In the genomic region with DNA sequence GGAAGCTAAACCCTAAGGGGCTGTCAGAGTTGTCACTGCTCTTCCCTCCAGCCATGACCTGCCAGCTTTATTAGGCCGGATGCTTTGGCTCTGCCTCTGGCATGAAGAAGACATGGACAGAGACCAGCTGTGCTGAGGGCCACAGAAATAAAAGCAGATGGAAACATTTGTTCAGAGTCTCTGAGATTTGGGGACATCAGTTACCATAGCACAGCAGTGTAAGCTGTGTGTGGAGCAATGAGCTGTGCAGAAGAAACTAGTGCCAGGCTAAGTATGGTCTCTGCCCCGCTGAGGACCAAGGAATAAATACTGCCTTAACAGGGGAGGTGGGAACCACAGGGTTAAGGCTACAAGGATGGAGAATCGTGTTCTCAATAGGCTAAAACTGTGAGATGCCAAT, we compare ENCODE assay signal across 28 mouse cellular contexts. TPM values are rescaled to one million over a fixed set of nuclear protein-coding genes. Genes with fewer than 3 reads are reported as not detected.
DNase-seq lines count a peak whose midpoint lies in the region; ATAC-seq and TF ChIP-seq lines count a peak whose summit lies in the region.
"Had no signal": no experiment of that assay in that cellular context is flagged by ENCODE, and none has a peak within 500 bp of the region (broad histone marks: within the 10 kb centered on the region; RNA-seq: fewer than 3 reads in every experiment).

No protein-coding gene starts in this region.

- H3K4me2 ChIP-seq in kidney, embryonic 16.5 days (replicated peaks; ENCODE audit: low read depth, low read length) = no peak overlapping the region
- H3K4me2 ChIP-seq in kidney, embryonic 15.5 days = no peak overlapping the region
- no peak overlapping the region for H3K4me2 ChIP-seq in lung, embryonic 14.5 days
- no peak overlapping the region for H3K4me2 ChIP-seq in lung, embryonic 16.5 days (ENCODE audit: low read depth, low read length)
- H3K4me2 ChIP-seq: embryonic facial prominence, embryonic 13.5 days; embryonic facial prominence, embryonic 15.5 days; forebrain, embryonic 12.5 days had no signal

- no peaks in the 10 kb centered on the region for H3K36me3 ChIP-seq in kidney, embryonic 16.5 days (ENCODE audit: insufficient read depth, low read length)
- H3K36me3 ChIP-seq in kidney, embryonic 15.5 days = no peaks in the 10 kb centered on the region
- no peaks in the 10 kb centered on the region for H3K36me3 ChIP-seq in lung, embryonic 14.5 days (ENCODE audit: insufficient read depth)
- no peaks in the 10 kb centered on the region for H3K36me3 ChIP-seq in lung, embryonic 16.5 days (ENCODE audit: control insufficient read depth, insufficient read depth, low read length)
- H3K36me3 ChIP-seq: embryonic facial prominence, embryonic 13.5 days; embryonic facial prominence, embryonic 15.5 days; forebrain, embryonic 10.5 days; forebrain, embryonic 12.5 days; G1E had no signal

- peak; percentile 27 for DNase-seq in lung, embryonic 14.5 days
- DNase-seq in lung, postnatal 10 days = no peak
- DNase-seq in lung, postnatal 25 days (ENCODE audit: low spot score) = no peak
- peak; percentile 39 for DNase-seq in adipocyte (ENCODE audit: low spot score)
- DNase-seq: adrenal gland, adult 2 months; adrenal gland, postnatal 10 days; adrenal gland, postnatal 25 days; B cell, adult 2 months; cerebellum, adult 11 months; cerebellum, adult 18-20 months; cerebellum, adult 8-10 months; cerebellum, adult 9-11 months; cerebellum, postnatal 14 days; cerebellum, postnatal 36 days; embryo, embryonic 11 days had no signal

- no peaks in the 10 kb centered on the region for H3K9me3 ChIP-seq in kidney, embryonic 16.5 days (ENCODE audit: low read length)
- no peaks in the 10 kb centered on the region for H3K9me3 ChIP-seq in kidney, embryonic 15.5 days (replicated peaks)
- H3K9me3 ChIP-seq in lung, embryonic 14.5 days (ENCODE audit: low read depth, low read length) = no peaks in the 10 kb centered on the region
- H3K9me3 ChIP-seq in lung, embryonic 16.5 days (ENCODE audit: control insufficient read depth, low read length) = no peaks in the 10 kb centered on the region
- H3K9me3 ChIP-seq: embryonic facial prominence, embryonic 13.5 days; embryonic facial prominence, embryonic 15.5 days; forebrain, embryonic 10.5 days; forebrain, embryonic 12.5 days; G1E had no signal

- no peaks in the 10 kb centered on the region for H3K27me3 ChIP-seq in kidney, embryonic 16.5 days (ENCODE audit: insufficient read depth, low read length)
- no peaks in the 10 kb centered on the region; the same call in 1 of the 2 replicates for H3K27me3 ChIP-seq in kidney, embryonic 15.5 days
- no peaks in the 10 kb centered on the region for H3K27me3 ChIP-seq in lung, embryonic 14.5 days (ENCODE audit: insufficient read depth, low read length)
- H3K27me3 ChIP-seq in lung, embryonic 16.5 days (ENCODE audit: control insufficient read depth, insufficient read depth, low read depth, low read length) = no peaks in the 10 kb centered on the region
- H3K27me3 ChIP-seq: embryonic facial prominence, embryonic 13.5 days; embryonic facial prominence, embryonic 15.5 days; Patski had no signal

- H3K9ac ChIP-seq in kidney, embryonic 16.5 days (replicated peaks; ENCODE audit: low read length) = no peak overlapping the region
- no peak overlapping the region for H3K9ac ChIP-seq in kidney, embryonic 15.5 days
- H3K9ac ChIP-seq in lung, embryonic 14.5 days = no peak overlapping the region
- H3K9ac ChIP-seq in lung, embryonic 16.5 days (ENCODE audit: low read length) = no peak overlapping the region
- H3K9ac ChIP-seq: embryonic facial prominence, embryonic 13.5 days; embryonic facial prominence, embryonic 15.5 days; forebrain, embryonic 12.5 days had no signal

- no peak overlapping the region for H3K27ac ChIP-seq in kidney, embryonic 16.5 days (ENCODE audit: low read length)
- no peak overlapping the region for H3K27ac ChIP-seq in kidney, embryonic 15.5 days
- no peak overlapping the region for H3K27ac ChIP-seq in lung, embryonic 14.5 days (ENCODE audit: low read depth)
- no peak overlapping the region for H3K27ac ChIP-seq in lung, embryonic 16.5 days (ENCODE audit: low read length)
- H3K27ac ChIP-seq: embryonic facial prominence, embryonic 13.5 days; embryonic facial prominence, embryonic 15.5 days; forebrain, embryonic 10.5 days; forebrain, embryonic 12.5 days had no signal

- no peaks in the 10 kb centered on the region for H3K4me1 ChIP-seq in kidney, embryonic 16.5 days (ENCODE audit: insufficient read depth, low read length)
- no peaks in the 10 kb centered on the region for H3K4me1 ChIP-seq in kidney, embryonic 15.5 days
- no peaks in the 10 kb centered on the region for H3K4me1 ChIP-seq in lung, embryonic 14.5 days (ENCODE audit: insufficient read depth)
- H3K4me1 ChIP-seq in lung, embryonic 16.5 days (replicated peaks; ENCODE audit: control insufficient read depth, insufficient read depth, low read length) = no peaks in the 10 kb centered on the region
- H3K4me1 ChIP-seq: embryonic facial prominence, embryonic 13.5 days; embryonic facial prominence, embryonic 15.5 days had no signal

- peak; percentile 18; the same call in 1 of the 2 replicates for ATAC-seq in kidney, embryonic 16.5 days (ENCODE audit: low FRiP score, low TSS enrichment)
- ATAC-seq in kidney, embryonic 15.5 days (replicated peaks; ENCODE audit: low FRiP score) = no peak
- ATAC-seq in lung, embryonic 14.5 days (ENCODE audit: insufficient read depth) = peak; percentile 50; the same call in 1 of the 2 replicates
- ATAC-seq in lung, embryonic 16.5 days (ENCODE audit: low read depth) = peak; percentile 59; the same call in 1 of the 2 replicates
- ATAC-seq: activated CD4-positive, CD25-positive, alpha-beta regulatory T cell, adult 4 months; CD4-positive, CD25-positive, alpha-beta regulatory T cell, adult 4 months; forebrain, embryonic 14.5 days; Patski had no signal

- no peak overlapping the region for H3K4me3 ChIP-seq in kidney, embryonic 16.5 days (ENCODE audit: low read length)
- H3K4me3 ChIP-seq in kidney, embryonic 15.5 days (replicated peaks) = no peak overlapping the region
- H3K4me3 ChIP-seq in lung, embryonic 14.5 days (ENCODE audit: low read depth, low read length) = no peak overlapping the region
- H3K4me3 ChIP-seq in lung, embryonic 16.5 days (ENCODE audit: low read length) = no peak overlapping the region
- H3K4me3 ChIP-seq: embryonic facial prominence, embryonic 13.5 days; embryonic facial prominence, embryonic 15.5 days; erythroblast, embryonic 14.5 days; forebrain, embryonic 10.5 days; forebrain, embryonic 12.5 days had no signal

- WGBS in kidney, embryonic 16.5 days = 62% methylated on average over 3 of the region's 3 CpGs
- 69% methylated on average over 3 of the region's 3 CpGs for WGBS in kidney, embryonic 15.5 days
- 60% methylated on average over 3 of the region's 3 CpGs for WGBS in lung, embryonic 14.5 days
- 65% methylated on average over 3 of the region's 3 CpGs for WGBS in lung, embryonic 16.5 days

- TF ChIP-seq CTCF in lung, embryonic 14.5 days (IDR thresholded peaks at IDR 0.05; ENCODE audit: low read depth) = no peak

RNA-seq across cellular contexts. Expression of a gene that starts 50.6 kb away (rescaled TPM):
- 21.1 and 23.4 TPM in 2 replicates for polyA plus RNA-seq in kidney, embryonic 16.5 days (2015; fragmentation: Nextera tagmentation; extraction: Ambion mirVana)
- polyA plus RNA-seq in kidney, embryonic 15.5 days (2015; fragmentation: Nextera tagmentation; extraction: Ambion mirVana) = 11.2 and 13.8 TPM in 2 replicates
- polyA plus RNA-seq in lung, embryonic 14.5 days (2014; fragmentation: Nextera tagmentation; extraction: Ambion mirVana) = 0.74 and 0.78 TPM in 2 replicates
- 2.4 and 4.7 TPM in 2 replicates for polyA plus RNA-seq in lung, embryonic 16.5 days (2015; fragmentation: Nextera tagmentation; extraction: Ambion mirVana)
- polyA plus RNA-seq: erythroblast, embryonic 14.5 days; G1E had no signal

Comparison
In these comparisons a context has a peak if more than half of its experiments do, and no peak if none do; other contexts are left out.
1. DNase-seq: peak in lung, embryonic 14.5 days (single experiment) and adipocyte (single experiment); none in lung, postnatal 10 days (single experiment) and lung, postnatal 25 days (single experiment).